Mouse (Mus musculus) heart, embryonic 11.5 days (tissue): Measurements from ENCODE around the gene Crebzf. TPM values are rescaled to one million over a fixed set of nuclear protein-coding genes. Genes with fewer than 3 reads are reported as not detected.
A peak's percentile ranks its signal among the peaks of the same experiment; 100 is the strongest.

Experiments
- ATAC-seq: fragments of 200-750 bp; cut with Nextera tagmentation; replicated peaks from 2 replicates; pipeline ENCODE4 v1.8.0; 2017; ENCODE audit warnings: moderate library complexity; ENCODE audit not compliant: insufficient number of reproducible peaks, low FRiP score, low TSS enrichment
- H3K27ac ChIP-seq: fragments of 300-500 bp; sonication (generic); 2 replicates; pipeline ENCODE4 v1.5.1; 2014; ENCODE audit warnings: mild to moderate bottlenecking, low read depth, low read length
- H3K27me3 ChIP-seq: fragments of 300-500 bp; sonication (generic); 2 replicates; pipeline ENCODE4 v1.6.1; 2014; ENCODE audit warnings: mild to moderate bottlenecking, low read length, mixed read lengths; ENCODE audit not compliant: control insufficient read depth, insufficient read depth
- H3K36me3 ChIP-seq: fragments of 300-500 bp; sonication (generic); 2 replicates; pipeline ENCODE4 v1.6.1; 2014; ENCODE audit warnings: mild to moderate bottlenecking, low read length, moderate library complexity, mixed read lengths; ENCODE audit not compliant: control insufficient read depth, insufficient read depth
- H3K4me1 ChIP-seq: fragments of 300-500 bp; sonication (generic); 2 replicates; pipeline ENCODE4 v1.6.1; 2014; ENCODE audit warnings: low read length; ENCODE audit not compliant: control insufficient read depth, insufficient read depth
- H3K4me2 ChIP-seq: fragments of 300-500 bp; sonication (generic); 2 replicates; pipeline ENCODE4 v1.6.1; 2014; ENCODE audit warnings: mild to moderate bottlenecking, moderate library complexity
- H3K4me3 ChIP-seq: fragments of 300-500 bp; sonication (generic); 2 replicates; pipeline ENCODE4 v1.5.1; 2014; ENCODE audit warnings: low read depth, low read length
- H3K9ac ChIP-seq: fragments of 300-500 bp; sonication (generic); 2 replicates; pipeline ENCODE4 v1.6.1; 2014; ENCODE audit warnings: mild to moderate bottlenecking, low read depth, low read length, moderate library complexity
- H3K9me3 ChIP-seq: fragments of 300-500 bp; sonication (generic); replicated peaks from 2 replicates; pipeline ENCODE4 v1.6.1; 2016; ENCODE audit warnings: low read length; ENCODE audit not compliant: control insufficient read depth
- WGBS: fragments of 180-500 bp; shearing (Covaris S2); extraction: QIAGEN DNeasy Blood & Tissue Kit; methylation state at CpG from one replicate; pipeline ENCODE4 v1.1.7; 2014; ENCODE audit not compliant: insufficient replicate concordance; 5-methylcytosine and 5-hydroxymethylcytosine counted together
- polyA plus RNA-seq: library from polyadenylated mRNA; unstranded; fragments of >200 nt; fragmentation: Nextera tagmentation; extraction: Ambion mirVana; gene quantifications from 2 replicates; pipeline ENCODE4 v1.2.1, GENCODE M21; 2014

Crebzf gene
- polyA plus RNA-seq, 1 experiment from 2014 or later = 27.0 TPM

DNA sequence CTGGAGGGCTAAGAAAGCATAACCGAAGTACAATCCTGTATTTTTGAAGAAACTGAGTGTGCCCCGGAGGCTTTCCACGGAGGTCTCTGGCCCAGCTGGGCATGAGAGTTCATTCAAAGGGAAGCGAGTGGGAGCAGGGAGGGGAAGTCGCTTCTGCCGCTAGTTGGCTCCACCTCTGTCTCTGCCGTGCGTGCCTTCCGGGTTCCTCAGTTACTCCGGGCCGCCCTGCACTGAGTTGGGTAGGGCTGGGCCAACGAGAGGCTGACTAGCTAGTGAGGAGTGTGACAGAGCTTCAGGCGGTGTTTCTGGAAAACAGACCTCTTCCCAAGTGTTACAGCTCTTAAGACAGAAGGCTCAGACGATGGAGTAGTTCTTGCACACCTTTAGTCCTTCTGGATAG, 18.4 kb downstream of the Crebzf start:
- WGBS = 14% methylated on average over 14 of the region's 14 CpGs
- no peaks in the 10 kb centered on the region for H3K36me3 ChIP-seq
- H3K4me2 ChIP-seq = peak overlapping the region; percentile 29; the same call in 1 of the 2 replicates
- H3K9me3 ChIP-seq = no peaks in the 10 kb centered on the region
- 0 out of 2 replicates have a peak, but pooled peaks cover 3% of the 10 kb centered on the region for H3K27me3 ChIP-seq
- H3K4me1 ChIP-seq = 0 out of 2 replicates have a peak, but pooled peaks cover 2% of the 10 kb centered on the region
- no peak for ATAC-seq
- H3K9ac ChIP-seq = no peak overlapping the region
- H3K4me3 ChIP-seq = no peak overlapping the region
- H3K27ac ChIP-seq = no peak overlapping the region

- H3K27ac ChIP-seq = no peak overlapping the region
- H3K4me1 ChIP-seq = no peaks in the 10 kb centered on the region
- 82% methylated on average over 5 of the region's 5 CpGs for WGBS
- 0 out of 2 replicates have a peak, but pooled peaks cover 3% of the 10 kb centered on the region for H3K27me3 ChIP-seq
- no peak for ATAC-seq
- H3K4me3 ChIP-seq = no peak overlapping the region
- H3K9me3 ChIP-seq = no peaks in the 10 kb centered on the region
- no peak overlapping the region for H3K4me2 ChIP-seq
- H3K36me3 ChIP-seq = no peaks in the 10 kb centered on the region
- no peak overlapping the region for H3K9ac ChIP-seq
Observed at GRCm38 (mm10) chr7:90461441-90461840, 18.9 kb downstream of the Crebzf start.

DNA sequence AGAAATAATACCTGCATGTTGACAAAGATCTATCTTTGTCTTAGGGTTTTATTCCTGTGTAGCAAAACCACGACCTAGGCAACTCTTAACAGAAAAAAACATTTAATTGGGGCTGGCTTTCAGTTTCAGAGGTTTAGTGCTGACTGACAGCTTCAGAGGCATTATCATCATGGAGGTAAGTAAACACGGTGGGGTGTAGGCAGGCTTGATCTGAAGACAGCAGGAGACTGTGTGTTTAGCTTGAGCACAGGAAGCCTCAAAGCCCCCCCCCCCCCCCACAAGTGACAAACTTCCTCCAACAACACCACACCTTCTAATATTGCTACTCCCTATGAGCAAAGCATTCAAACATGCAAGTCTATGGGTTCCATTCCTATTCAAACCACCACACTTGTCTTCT, 31.0 kb downstream of the Crebzf start:
- no peaks in the 10 kb centered on the region for H3K9me3 ChIP-seq
- ATAC-seq = no peak
- no peaks in the 10 kb centered on the region; the same call in 1 of the 2 replicates for H3K27me3 ChIP-seq
- no peak overlapping the region for H3K27ac ChIP-seq
- H3K4me3 ChIP-seq = no peak overlapping the region
- H3K4me2 ChIP-seq = no peak overlapping the region
- 35% methylated on average over 2 of the region's 2 CpGs for WGBS
- no peaks in the 10 kb centered on the region for H3K4me1 ChIP-seq
- H3K36me3 ChIP-seq = no peaks in the 10 kb centered on the region
- no peak overlapping the region for H3K9ac ChIP-seq

- Histone ChIP-seq H3K36me3 (no peaks in the 10 kb centered on the region), H3K27me3 (no peaks in the 10 kb centered on the region; the same call in 1 of the 2 replicates), H3K9me3 (no peaks in the 10 kb centered on the region), H3K4me3 (peak within 1 kb of the TSS; percentile 74), H3K27ac (peak within 1 kb of the TSS; percentile 42), H3K9ac (peak within 1 kb of the TSS; percentile 79), H3K4me2 (peak within 1 kb of the TSS; percentile 71), H3K4me1 (no peaks in the 10 kb centered on the region)
- WGBS = under 1% methylated on average over 36 of the region's 36 CpGs
- ATAC-seq = peak; percentile 100
Observed at GRCm38 (mm10) chr7:90475793-90476312, 33.3 kb downstream of the Crebzf start, which contains the start of gene Tmem126b. Gene Tmem126b (minus strand): TSS chr7:90476001.

GRCm38 (mm10) chr7:90476313-90477245, 34.0 kb downstream of the Crebzf start, which contains the start of gene Dlg2:
Gene Dlg2 (plus strand): TSS chr7:90476672.
- under 1% methylated on average over 32 of the region's 32 CpGs for WGBS
- Histone ChIP-seq H3K36me3 (no peaks in the 10 kb centered on the region), H3K4me3 (peak within 1 kb of the TSS; percentile 74), H3K27me3 (no peaks in the 10 kb centered on the region; the same call in 1 of the 2 replicates), H3K4me1 (no peaks in the 10 kb centered on the region), H3K4me2 (peak within 1 kb of the TSS; percentile 71), H3K9ac (peak within 1 kb of the TSS; percentile 79), H3K9me3 (no peaks in the 10 kb centered on the region), H3K27ac (peak within 1 kb of the TSS; percentile 42)
- peak; percentile 74 for ATAC-seq

DNA sequence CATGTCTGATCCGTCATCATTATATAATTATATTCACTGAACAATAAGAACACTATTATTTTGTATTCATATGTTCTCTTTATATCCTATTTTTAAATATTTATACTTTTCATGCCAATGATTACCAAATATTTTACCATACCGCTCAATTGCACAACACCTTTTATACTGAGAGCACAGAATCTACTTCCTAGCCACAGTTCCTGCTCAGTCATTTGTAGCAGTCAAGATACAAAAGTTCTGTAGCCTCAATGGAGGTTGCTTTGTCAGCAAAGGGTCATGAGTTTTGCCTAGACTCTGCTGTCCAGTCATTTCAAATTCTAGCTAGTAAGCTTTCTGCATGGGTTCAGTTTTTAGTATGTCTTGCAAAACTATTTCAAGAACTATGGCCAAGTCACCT, 40.1 kb downstream of the Crebzf start:
- 80% methylated on average over 2 of the region's 2 CpGs for WGBS
- Histone ChIP-seq H3K9me3 (no peaks in the 10 kb centered on the region), H3K27me3 (no peaks in the 10 kb centered on the region; the same call in 1 of the 2 replicates), H3K4me1 (no peaks in the 10 kb centered on the region), H3K4me3 (no peak overlapping the region), H3K9ac (no peak overlapping the region), H3K27ac (no peak overlapping the region), H3K4me2 (no peak overlapping the region), H3K36me3 (no peaks in the 10 kb centered on the region)
- no peak for ATAC-seq

Other genes with a start within 250 kb of the Crebzf start
- not detected in 2 replicates for gene Ccdc83, start 177.0 kb upstream of the Crebzf start, polyA plus RNA-seq
- gene Sytl2, start 140.5 kb upstream of the Crebzf start, polyA plus RNA-seq = 5.2 and 5.5 TPM in 2 replicates
- 0.64 and 1.2 TPM in 2 replicates for gene Ccdc89, start 16.2 kb upstream of the Crebzf start, polyA plus RNA-seq
- gene Tmem126a, start 14.5 kb downstream of the Crebzf start, polyA plus RNA-seq = 106 and 113 TPM in 2 replicates
- 24.0 and 35.2 TPM in 2 replicates for gene Tmem126b, start 33.3 kb downstream of the Crebzf start, polyA plus RNA-seq
- 8.5 and 9.3 TPM in 2 replicates for gene Dlg2, start 33.9 kb downstream of the Crebzf start, polyA plus RNA-seq